Mouse (Mus musculus): ENCODE measurements around the gene 0610030E20Rik.

GRCm38 (mm10) chr6:72312198-72312597 is 34.9 kb upstream of the 0610030E20Rik start:
- TF ChIP-seq POLR2A (IDR thresholded peaks at IDR 0.05; ENCODE audit: borderline replicate concordance, control insufficient read depth, low read depth, low read length): no peak
- no peak for TF ChIP-seq CTCF (IDR thresholded peaks at IDR 0.05; ENCODE audit: control insufficient read depth, insufficient read depth, low read length)
